ENCODE assay signal across 8 mouse cellular contexts in the genomic region with DNA sequence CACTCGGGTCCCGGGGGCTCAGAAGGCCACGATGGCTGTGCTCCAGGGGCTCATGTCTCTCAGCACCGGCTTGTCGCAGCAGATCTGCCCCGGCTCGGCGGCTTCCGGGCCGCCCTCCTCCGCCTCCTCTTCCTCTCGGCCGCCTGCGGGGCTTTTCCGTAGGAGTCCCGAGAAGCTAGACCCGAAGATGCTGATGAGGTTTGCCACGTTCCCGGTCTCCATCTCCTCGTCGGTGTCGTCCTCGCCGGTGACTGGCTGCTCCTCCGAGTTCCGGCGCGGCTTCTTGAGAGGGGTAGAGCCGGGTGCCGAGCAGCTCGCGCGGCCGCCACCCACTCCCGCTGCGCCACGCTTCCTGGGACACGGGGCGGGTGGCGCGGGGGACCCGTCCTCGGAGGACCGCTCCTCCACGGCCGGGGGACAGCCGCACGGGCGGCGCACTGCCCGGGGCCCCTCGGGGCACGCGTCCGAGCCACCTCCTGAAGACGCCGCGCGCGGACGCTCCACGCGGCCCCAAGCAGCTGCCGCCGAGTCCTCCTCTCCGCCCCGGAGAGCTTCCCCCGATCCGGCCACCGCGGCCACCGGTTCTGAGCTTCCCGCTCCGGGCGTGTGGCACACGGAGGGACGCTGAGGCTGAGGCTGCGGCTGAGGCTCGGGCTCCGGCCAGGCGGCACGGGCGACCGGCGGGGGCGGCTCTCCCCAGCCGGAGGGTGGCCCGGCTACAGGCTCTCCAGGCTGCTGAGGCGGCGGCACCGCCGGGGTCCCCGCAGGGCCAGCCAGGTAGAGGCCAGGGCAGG. TPM values are rescaled to one million over a fixed set of nuclear protein-coding genes. Genes with fewer than 3 reads are reported as not detected.
DNase-seq lines count a peak whose midpoint lies in the region; ATAC-seq lines count a peak whose summit lies in the region.

No protein-coding gene starts in this region.

- peaks cover 34% of the 10 kb centered on the region for H3K4me1 ChIP-seq in hindbrain, embryonic 15.5 days (replicated peaks)
- peaks cover 24% of the 10 kb centered on the region for H3K4me1 ChIP-seq in limb, embryonic 10.5 days
- peaks cover 28% of the 10 kb centered on the region for H3K4me1 ChIP-seq in midbrain, embryonic 12.5 days

- ATAC-seq in cerebellum, adult (ENCODE audit: insufficient number of reproducible peaks, low FRiP score, low TSS enrichment), result peak; percentile 45
- peak; percentile 16; the same call in 1 of the 2 replicates for ATAC-seq in hindbrain, embryonic 15.5 days (ENCODE audit: low FRiP score, low read depth)
- peak; percentile 64 for ATAC-seq in midbrain, embryonic 12.5 days (ENCODE audit: low FRiP score, low read depth)

- no peak for DNase-seq in cerebellum, adult 9-10 months
- DNase-seq in cerebellum, adult 11 months, result peak; percentile 48
- peak; percentile 56 for DNase-seq in gastrocnemius, adult 18-20 months (ENCODE audit: low spot score)
- DNase-seq in limb, embryonic 10.5 days (ENCODE audit: low spot score), result peak; percentile 70
- peak; percentile 80 to 85 for DNase-seq in spleen, postnatal 10 days (ENCODE audit: low spot score in 2 of 2)

- H3K9me3 ChIP-seq in hindbrain, embryonic 15.5 days, result no peaks in the 10 kb centered on the region
- H3K9me3 ChIP-seq in limb, embryonic 10.5 days (replicated peaks), result no peaks in the 10 kb centered on the region
- H3K9me3 ChIP-seq in midbrain, embryonic 12.5 days, result no peaks in the 10 kb centered on the region

- H3K27me3 ChIP-seq in hindbrain, embryonic 15.5 days, result no peaks in the 10 kb centered on the region
- H3K27me3 ChIP-seq in limb, embryonic 10.5 days (ENCODE audit: low read depth, poor library complexity, severe bottlenecking), result no peaks in the 10 kb centered on the region
- peaks cover 8% of the 10 kb centered on the region for H3K27me3 ChIP-seq in midbrain, embryonic 12.5 days

- H3K27ac ChIP-seq in hindbrain, embryonic 15.5 days (replicated peaks), result peak overlapping the region; percentile 89
- H3K27ac ChIP-seq in limb, embryonic 10.5 days, result peak overlapping the region; percentile 96
- peak overlapping the region; percentile 78 for H3K27ac ChIP-seq in midbrain, embryonic 12.5 days (replicated peaks)

- H3K4me3 ChIP-seq in hindbrain, embryonic 15.5 days, result peak overlapping the region; percentile 91
- H3K4me3 ChIP-seq in limb, embryonic 10.5 days, result peak overlapping the region; percentile 100
- peak overlapping the region; percentile 71 for H3K4me3 ChIP-seq in midbrain, embryonic 12.5 days

- H3K9ac ChIP-seq in hindbrain, embryonic 15.5 days, result peak overlapping the region; percentile 96
- peak overlapping the region; percentile 97 for H3K9ac ChIP-seq in midbrain, embryonic 12.5 days (replicated peaks)

- no peaks in the 10 kb centered on the region for H3K36me3 ChIP-seq in hindbrain, embryonic 15.5 days
- peaks cover 11% of the 10 kb centered on the region for H3K36me3 ChIP-seq in limb, embryonic 10.5 days
- H3K36me3 ChIP-seq in midbrain, embryonic 12.5 days, result no peaks in the 10 kb centered on the region

- under 1% methylated on average over 86 of the region's 93 CpGs for WGBS in hindbrain, embryonic 15.5 days
- WGBS in limb, embryonic 10.5 days, result under 1% methylated on average over 92 of the region's 93 CpGs
- WGBS in midbrain, embryonic 12.5 days, result under 1% methylated on average over 87 of the region's 93 CpGs

- peak overlapping the region; percentile 85 for H3K4me2 ChIP-seq in hindbrain, embryonic 15.5 days
- H3K4me2 ChIP-seq in midbrain, embryonic 12.5 days (replicated peaks), result peak overlapping the region; percentile 70

RNA-seq across cellular contexts. Expression of a gene that starts 0.8 kb away (rescaled TPM):
- total RNA-seq in gastrocnemius, adult 18-20 months (2021), result 10 to 100 TPM in 1 of 2 experiments, 1 to 10 TPM in 1; 4.7 to 19.4 TPM
- polyA plus RNA-seq in hindbrain, embryonic 15.5 days (2015; fragmentation: Nextera tagmentation; extraction: Ambion mirVana), result 7.8 and 9.7 TPM in 2 replicates
- polyA plus RNA-seq in limb, embryonic 10.5 days (2016; fragmentation: Nextera tagmentation; extraction: Ambion mirVana), result 4.5 and 6.9 TPM in 2 replicates
- polyA plus RNA-seq in midbrain, embryonic 12.5 days (2016; fragmentation: Nextera tagmentation; extraction: Ambion mirVana), result 12.8 and 14.6 TPM in 2 replicates

RNA-seq across cellular contexts. Expression of a gene that starts 47.9 kb away (rescaled TPM):
- 10 to 100 TPM; 13.8 to 14.8 TPM for total RNA-seq in gastrocnemius, adult 18-20 months (2021)
- polyA plus RNA-seq in hindbrain, embryonic 15.5 days (2015; fragmentation: Nextera tagmentation; extraction: Ambion mirVana), result 1.7 and 1.9 TPM in 2 replicates
- polyA plus RNA-seq in limb, embryonic 10.5 days (2016; fragmentation: Nextera tagmentation; extraction: Ambion mirVana), result 0.62 and 1.5 TPM in 2 replicates
- polyA plus RNA-seq in midbrain, embryonic 12.5 days (2016; fragmentation: Nextera tagmentation; extraction: Ambion mirVana), result 0.46 and 0.54 TPM in 2 replicates

RNA-seq across cellular contexts. Expression of a gene that starts 59.8 kb away (rescaled TPM):
- 10 to 100 TPM; 11.8 to 13.0 TPM for total RNA-seq in gastrocnemius, adult 18-20 months (2021)
- 102 and 106 TPM in 2 replicates for polyA plus RNA-seq in hindbrain, embryonic 15.5 days (2015; fragmentation: Nextera tagmentation; extraction: Ambion mirVana)
- polyA plus RNA-seq in limb, embryonic 10.5 days (2016; fragmentation: Nextera tagmentation; extraction: Ambion mirVana), result 83.1 and 95.4 TPM in 2 replicates
- 122 and 127 TPM in 2 replicates for polyA plus RNA-seq in midbrain, embryonic 12.5 days (2016; fragmentation: Nextera tagmentation; extraction: Ambion mirVana)
